Mouse (Mus musculus) small intestine, adult 2 months (tissue): Measurements from ENCODE around the gene Nrip1. TPM values are rescaled to one million over a fixed set of nuclear protein-coding genes. Genes with fewer than 3 reads are reported as not detected.
A peak's percentile ranks its signal among the peaks of the same experiment; 100 is the strongest.

Experiments
- H3K27ac ChIP-seq: fragments of 200-500 bp; 2 replicates; pipeline ENCODE4 v1.5.1; 2012; ENCODE audit warnings: low read depth, low read length, control low read depth, inconsistent platforms; ENCODE audit not compliant: insufficient read depth
- H3K27me3 ChIP-seq: fragments of 200-500 bp; 2 replicates; pipeline ENCODE4 v1.6.1; 2012; ENCODE audit warnings: mild to moderate bottlenecking, moderate library complexity, low read length, inconsistent platforms; ENCODE audit not compliant: control insufficient read depth, insufficient read depth
- H3K36me3 ChIP-seq: fragments of 200-500 bp; 2 replicates; pipeline ENCODE4 v1.6.1; 2012; ENCODE audit warnings: mild to moderate bottlenecking, low read length, control low read depth, inconsistent platforms; ENCODE audit not compliant: control insufficient read depth, insufficient read depth
- H3K4me1 ChIP-seq: fragments of 200-500 bp; 2 replicates; pipeline ENCODE4 v1.6.1; 2012; ENCODE audit warnings: low read length, inconsistent platforms, mixed read lengths; ENCODE audit not compliant: control insufficient read depth, insufficient read depth, insufficient read length
- H3K4me3 ChIP-seq: fragments of 200-500 bp; 2 replicates; pipeline ENCODE4 v1.5.1; 2012; ENCODE audit warnings: low read depth, mild to moderate bottlenecking, control low read depth, inconsistent platforms, low read length, moderate library complexity
- CTCF ChIP-seq: fragments of 200-500 bp; IDR thresholded peaks from 2 replicates; pipeline ENCODE4 v1.5.1; 2012; ENCODE audit warnings: low read depth, mild to moderate bottlenecking, control low read depth, inconsistent platforms, low read length, moderate library complexity, mixed read lengths; ENCODE audit not compliant: insufficient replicate concordance, insufficient read length; ENCODE audit errors: extremely low read depth
- POLR2A ChIP-seq: fragments of 200-500 bp; IDR thresholded peaks from 2 replicates; pipeline ENCODE4 v1.6.1; 2012; ENCODE audit warnings: low read depth, mild to moderate bottlenecking, control low read depth, inconsistent platforms, low read length, moderate library complexity
- WGBS: fragments of 180-500 bp; shearing (Covaris S2); methylation state at CpG from one replicate; pipeline ENCODE4 v1.1.7; 2018; 5-methylcytosine and 5-hydroxymethylcytosine counted together
- polyA plus RNA-seq: library from polyadenylated mRNA; depleted of rRNA; stranded (reverse); fragments of >200 nt; gene quantifications from 2 replicates; pipeline ENCODE4 v1.2.3, GENCODE M21; 2012; rRNA removed

The Nrip1 gene
- polyA plus RNA-seq: 7.2 and 18.6 TPM in 2 replicates

DNA sequence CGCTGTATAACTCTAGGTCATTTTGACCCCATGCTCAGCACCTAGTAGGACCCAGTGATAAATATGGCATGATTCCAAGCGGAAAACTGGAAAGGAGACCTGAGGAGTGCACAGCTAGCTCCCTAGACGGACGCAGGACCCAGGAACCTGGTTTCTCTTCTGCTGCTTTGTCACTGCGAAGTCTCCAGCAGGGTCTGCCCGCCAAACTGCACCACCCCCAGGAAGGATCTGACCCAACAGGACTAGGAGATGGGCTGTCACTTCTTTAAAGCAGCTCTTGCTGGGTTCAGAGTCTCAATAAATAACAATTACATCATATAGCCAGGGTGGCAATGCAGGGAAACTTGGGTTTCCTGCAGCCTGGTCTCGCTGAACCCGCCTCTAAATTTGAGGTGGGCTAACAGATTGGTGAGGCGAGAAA, at the start of gene Nrip1:
Gene Nrip1 (minus strand): TSS at position 157 of the 421 bp plus-strand sequence.
- WGBS: under 1% methylated on average over 9 of the region's 9 CpGs
- TF ChIP-seq POLR2A: 0 out of 2 replicates have a peak, but pooled peaks have one; percentile 33
- no peak for TF ChIP-seq CTCF

DNA sequence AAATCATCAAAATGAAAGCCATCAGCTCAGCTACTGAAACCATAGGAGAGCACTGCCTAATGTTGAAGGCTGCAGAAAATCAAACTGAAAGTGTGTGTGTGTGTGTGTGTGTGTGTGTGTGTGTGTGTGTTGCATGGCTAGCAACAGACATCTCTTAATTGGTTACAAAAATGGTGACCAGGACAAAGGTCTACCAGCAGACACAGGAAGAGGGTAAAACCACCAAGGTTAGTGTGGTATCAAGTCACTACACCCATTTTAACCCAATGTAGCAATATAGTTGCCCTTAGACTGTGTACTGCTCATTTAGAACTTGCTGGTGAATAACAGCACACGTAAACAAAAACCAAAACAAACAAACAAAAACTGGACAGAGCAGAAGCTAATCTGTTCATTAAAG, 48.9 kb upstream of the Nrip1 start:
- 91% methylated on average over 1 of the region's 1 CpGs for WGBS
- H3K27me3 ChIP-seq: no peaks in the 10 kb centered on the region
- H3K4me3 ChIP-seq: no peak overlapping the region
- H3K4me1 ChIP-seq: no peaks in the 10 kb centered on the region
- TF ChIP-seq POLR2A (no peak), CTCF (no peak)
- H3K27ac ChIP-seq: no peak overlapping the region
- H3K36me3 ChIP-seq: no peaks in the 10 kb centered on the region

More for the DNA sequence above, at the start of gene Nrip1:
- peak within 1 kb of the TSS; percentile 99 for H3K4me3 ChIP-seq
- no peaks in the 10 kb centered on the region for H3K36me3 ChIP-seq
- no peaks in the 10 kb centered on the region for H3K27me3 ChIP-seq
- H3K4me1 ChIP-seq: peaks cover 4% of the 10 kb centered on the region; the same call in 1 of the 2 replicates
- peak within 1 kb of the TSS; percentile 95 for H3K27ac ChIP-seq

- H3K27me3 ChIP-seq: no peaks in the 10 kb centered on the region
- H3K36me3 ChIP-seq: no peaks in the 10 kb centered on the region
- no peak overlapping the region for H3K4me3 ChIP-seq
- H3K4me1 ChIP-seq: peaks cover 7% of the 10 kb centered on the region
- 85% methylated on average over 8 of the region's 8 CpGs for WGBS
- no peak for TF ChIP-seq POLR2A
- TF ChIP-seq CTCF: no peak
- H3K27ac ChIP-seq: no peak overlapping the region
Measured at GRCm38 (mm10) chr16:76419849-76420248, 46.2 kb upstream of the Nrip1 start.

GRCm38 (mm10) chr16:76416477-76416876, 42.9 kb upstream of the Nrip1 start:
- Histone ChIP-seq H3K4me3 (no peak overlapping the region), H3K4me1 (peaks cover 16% of the 10 kb centered on the region), H3K27ac (no peak overlapping the region), H3K27me3 (no peaks in the 10 kb centered on the region), H3K36me3 (no peaks in the 10 kb centered on the region)
- no peak for TF ChIP-seq CTCF
- no peak for TF ChIP-seq POLR2A
- 77% methylated on average over 2 of the region's 2 CpGs for WGBS

- 41% methylated on average over 5 of the region's 5 CpGs for WGBS
- Histone ChIP-seq H3K27ac (no peak overlapping the region), H3K4me1 (peaks cover 16% of the 10 kb centered on the region), H3K36me3 (no peaks in the 10 kb centered on the region), H3K4me3 (no peak overlapping the region), H3K27me3 (no peaks in the 10 kb centered on the region)
- no peak for TF ChIP-seq CTCF
- no peak for TF ChIP-seq POLR2A
Measured at GRCm38 (mm10) chr16:76416060-76416438, 42.4 kb upstream of the Nrip1 start.

GRCm38 (mm10) chr16:76415407-76416059, 41.9 kb upstream of the Nrip1 start:
- 43% methylated on average over 9 of the region's 9 CpGs for WGBS
- Histone ChIP-seq H3K4me1 (peaks cover 16% of the 10 kb centered on the region), H3K36me3 (no peaks in the 10 kb centered on the region), H3K27me3 (no peaks in the 10 kb centered on the region), H3K4me3 (no peak overlapping the region), H3K27ac (peak overlapping the region; percentile 53; the same call in 1 of the 2 replicates)
- TF ChIP-seq POLR2A (no peak), CTCF (no peak)

GRCm38 (mm10) chr16:76414528-76414927, 40.9 kb upstream of the Nrip1 start:
- WGBS: 30% methylated on average over 5 of the region's 5 CpGs
- Histone ChIP-seq H3K27me3 (no peaks in the 10 kb centered on the region), H3K4me3 (no peak overlapping the region), H3K4me1 (peaks cover 16% of the 10 kb centered on the region), H3K27ac (no peak overlapping the region), H3K36me3 (no peaks in the 10 kb centered on the region)
- no peak for TF ChIP-seq POLR2A
- TF ChIP-seq CTCF: no peak
